Mouse (Mus musculus) liver, embryonic 14.5 days (tissue): ENCODE data around the gene Lhx9.

ENCODE experiments used
- CTCF ChIP-seq: IDR thresholded peaks from 2 replicates; pipeline ENCODE4 v1.5.1; 2016; ENCODE audit warnings: antibody characterized with exemption, low read depth, control low read depth
- EP300 ChIP-seq: IDR thresholded peaks from 2 replicates; pipeline ENCODE4 v1.6.1; 2016; ENCODE audit warnings: antibody characterized with exemption, low read depth

DNA sequence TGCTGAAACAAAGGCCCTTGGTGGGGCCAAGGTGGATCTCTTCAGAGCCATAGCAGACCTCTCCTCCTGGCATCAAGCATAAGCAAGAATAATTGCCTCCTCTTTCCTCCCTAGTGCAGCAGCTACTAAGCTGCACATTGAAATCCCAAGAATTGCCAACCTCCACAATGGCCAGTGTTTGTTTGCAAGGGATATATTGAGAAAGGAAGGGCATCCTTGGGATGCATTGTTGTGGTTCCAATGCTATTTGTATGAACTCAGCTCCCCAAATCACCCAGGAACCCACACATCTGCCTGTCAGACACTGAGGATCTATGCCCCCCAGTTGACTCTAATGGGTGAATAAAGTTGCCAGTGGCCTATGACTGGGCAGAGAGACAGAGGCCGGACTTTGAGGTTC lies 2.4 kb upstream of the Lhx9 start:
- TF ChIP-seq EP300, result no peak
- no peak for TF ChIP-seq CTCF
